Mouse (Mus musculus): ENCODE data around the gene Slamf9.

Slamf9 gene

GRCm38 (mm10) chr1:172475054-172475741 lies at the start of gene Slamf9:
Gene Slamf9, plus strand, starts transcription at chr1:172475358.
- DNase-seq (ENCODE audit: low spot score): no peak

- DNase-seq (ENCODE audit: low spot score): no peak
These were observed 48.7 kb upstream of the Slamf9 start for GRCm38 (mm10) chr1:172426419-172426818.

- DNase-seq (ENCODE audit: low spot score): no peak
These were observed 47.3 kb upstream of the Slamf9 start for GRCm38 (mm10) chr1:172427841-172428240.

GRCm38 (mm10) chr1:172428614-172429013 lies 46.5 kb upstream of the Slamf9 start:
- DNase-seq (ENCODE audit: low spot score): no peak

- no peak for DNase-seq (ENCODE audit: low spot score)
These were observed 44.4 kb upstream of the Slamf9 start for GRCm38 (mm10) chr1:172430731-172431220.

- DNase-seq (ENCODE audit: low spot score): no peak
These were observed 43.1 kb upstream of the Slamf9 start for GRCm38 (mm10) chr1:172431836-172432586.

GRCm38 (mm10) chr1:172432587-172432955 lies 42.6 kb upstream of the Slamf9 start:
- no peak for DNase-seq (ENCODE audit: low spot score)

GRCm38 (mm10) chr1:172433012-172433850 lies 41.9 kb upstream of the Slamf9 start:
- no peak for DNase-seq (ENCODE audit: low spot score)

- DNase-seq (ENCODE audit: low spot score): no peak
These were observed 41.4 kb upstream of the Slamf9 start for GRCm38 (mm10) chr1:172433851-172434165.

- no peak for DNase-seq (ENCODE audit: low spot score)
These were observed 38.4 kb upstream of the Slamf9 start for GRCm38 (mm10) chr1:172436785-172437184.

GRCm38 (mm10) chr1:172438621-172439020 lies 36.5 kb upstream of the Slamf9 start:
- DNase-seq (ENCODE audit: low spot score): no peak

GRCm38 (mm10) chr1:172440521-172440920 lies 34.6 kb upstream of the Slamf9 start:
- DNase-seq (ENCODE audit: low spot score): no peak

- DNase-seq (ENCODE audit: low spot score): no peak
These were observed 33.2 kb upstream of the Slamf9 start for GRCm38 (mm10) chr1:172441935-172442445.

- DNase-seq (ENCODE audit: low spot score): no peak
These were observed 24.9 kb upstream of the Slamf9 start for GRCm38 (mm10) chr1:172450226-172450625.

GRCm38 (mm10) chr1:172450848-172451470 lies 24.2 kb upstream of the Slamf9 start:
- no peak for DNase-seq (ENCODE audit: low spot score)

- no peak for DNase-seq (ENCODE audit: low spot score)
These were observed 22.2 kb upstream of the Slamf9 start for GRCm38 (mm10) chr1:172452911-172453310.

GRCm38 (mm10) chr1:172453810-172454209 lies 21.3 kb upstream of the Slamf9 start:
- no peak for DNase-seq (ENCODE audit: low spot score)

GRCm38 (mm10) chr1:172455416-172455815 lies 19.7 kb upstream of the Slamf9 start:
- no peak for DNase-seq (ENCODE audit: low spot score)

- no peak for DNase-seq (ENCODE audit: low spot score)
These were observed 19.0 kb upstream of the Slamf9 start for GRCm38 (mm10) chr1:172456001-172456677.

- DNase-seq (ENCODE audit: low spot score): no peak
These were observed 18.0 kb upstream of the Slamf9 start for GRCm38 (mm10) chr1:172457196-172457595.

- DNase-seq (ENCODE audit: low spot score): no peak
These were observed 17.1 kb upstream of the Slamf9 start for GRCm38 (mm10) chr1:172458041-172458440.

Data from urinary bladder, postnatal 25 days (tissue).